Mouse (Mus musculus): Measurements from ENCODE around the gene Usf1.

Usf1 gene

GRCm38 (mm10) chr1:171410947-171411484 is at the start of gene Usf1:
Gene Usf1 (plus strand): TSS chr1:171411313.
- peak; percentile 96 to 98 for DNase-seq (ENCODE audit: inconsistent age in 2 of 2, low spot score in 1 of 2)

DNA sequence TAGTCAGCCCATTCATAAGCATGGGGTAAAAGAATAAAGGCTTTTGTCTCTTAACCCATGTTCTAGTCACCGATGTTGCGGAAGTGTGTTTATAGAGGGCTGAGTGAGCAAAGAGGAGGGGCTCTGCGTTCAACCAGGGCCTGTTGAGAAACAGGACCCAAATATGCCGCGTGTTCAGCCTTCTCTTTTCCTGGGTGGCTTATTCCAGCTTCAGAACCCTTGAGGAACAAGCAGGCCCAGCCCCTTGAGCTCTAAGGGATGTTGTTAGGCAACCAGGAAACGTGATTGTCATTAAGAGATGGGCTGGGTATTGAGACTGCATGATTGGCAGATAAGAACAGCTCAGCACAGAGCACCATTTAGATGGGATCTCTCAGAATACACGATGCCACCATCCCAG is 45.2 kb upstream of the Usf1 start:
- DNase-seq (ENCODE audit: inconsistent age in 2 of 2, low spot score in 1 of 2): no peak

GRCm38 (mm10) chr1:171369845-171370556 is 41.1 kb upstream of the Usf1 start, which contains the start of gene Nectin4:
Gene Nectin4 (plus strand): TSS chr1:171370099.
- DNase-seq (ENCODE audit: inconsistent age in 2 of 2, low spot score in 1 of 2): no peak

- no peak for DNase-seq (ENCODE audit: inconsistent age in 2 of 2, low spot score in 1 of 2)
Observed at GRCm38 (mm10) chr1:171372880-171373279, 38.2 kb upstream of the Usf1 start.

DNA sequence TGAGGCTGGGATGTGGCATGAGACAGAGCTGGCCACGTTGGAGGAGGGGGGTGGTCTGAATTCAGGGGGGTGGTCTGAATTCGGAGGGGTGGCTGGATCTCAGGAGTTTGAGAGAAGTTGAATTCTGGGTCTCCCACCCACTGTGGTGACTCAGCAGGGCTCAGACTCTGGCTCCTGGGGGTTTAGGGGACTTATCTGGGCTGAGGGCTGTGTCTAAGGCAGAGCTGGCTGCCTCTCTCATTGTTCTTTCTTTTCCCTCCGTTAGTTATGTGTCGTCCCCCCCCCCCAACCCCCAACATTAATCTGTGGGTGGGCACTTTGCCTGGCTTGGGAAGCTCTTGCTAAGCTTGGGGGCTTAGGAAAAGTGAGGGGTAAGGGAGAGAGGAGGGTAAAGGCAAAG is 37.2 kb upstream of the Usf1 start:
- no peak for DNase-seq (ENCODE audit: inconsistent age in 2 of 2, low spot score in 1 of 2)

- peak in 1 of 2 experiments; percentile 30 for DNase-seq (ENCODE audit: inconsistent age in 2 of 2, low spot score in 1 of 2)
Observed at GRCm38 (mm10) chr1:171375646-171376097, 35.4 kb upstream of the Usf1 start.

- DNase-seq (ENCODE audit: inconsistent age in 2 of 2, low spot score in 1 of 2): no peak
Observed at GRCm38 (mm10) chr1:171378298-171378697, 32.8 kb upstream of the Usf1 start.

DNA sequence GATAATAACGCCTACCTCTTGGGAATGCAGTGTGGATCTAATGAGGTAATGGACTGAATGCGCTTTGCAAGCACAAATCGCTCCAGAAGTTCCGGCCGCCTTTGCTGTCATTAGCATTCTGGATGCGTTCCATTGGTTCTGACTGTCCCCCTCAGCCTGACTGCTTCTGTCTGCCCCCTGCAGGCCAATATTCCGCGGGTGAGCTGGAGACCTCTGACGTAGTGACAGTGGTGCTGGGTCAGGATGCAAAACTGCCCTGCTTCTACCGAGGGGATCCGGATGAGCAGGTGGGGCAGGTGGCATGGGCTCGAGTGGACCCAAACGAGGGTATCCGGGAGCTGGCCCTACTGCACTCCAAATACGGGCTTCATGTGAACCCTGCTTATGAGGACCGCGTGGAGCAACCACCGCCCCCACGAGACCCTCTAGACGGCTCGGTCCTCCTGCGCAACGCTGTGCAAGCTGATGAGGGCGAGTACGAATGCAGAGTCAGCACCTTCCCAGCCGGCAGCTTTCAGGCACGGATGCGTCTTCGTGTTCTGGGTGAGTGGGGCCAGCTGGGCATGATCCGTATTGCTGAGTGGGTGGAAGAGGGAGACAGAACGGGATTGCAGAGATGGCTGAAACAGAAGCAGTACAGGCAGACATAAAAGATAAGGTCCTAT is 31.0 kb upstream of the Usf1 start:
- peak; percentile 77 to 90 for DNase-seq (ENCODE audit: inconsistent age in 2 of 2, low spot score in 1 of 2)

DNA sequence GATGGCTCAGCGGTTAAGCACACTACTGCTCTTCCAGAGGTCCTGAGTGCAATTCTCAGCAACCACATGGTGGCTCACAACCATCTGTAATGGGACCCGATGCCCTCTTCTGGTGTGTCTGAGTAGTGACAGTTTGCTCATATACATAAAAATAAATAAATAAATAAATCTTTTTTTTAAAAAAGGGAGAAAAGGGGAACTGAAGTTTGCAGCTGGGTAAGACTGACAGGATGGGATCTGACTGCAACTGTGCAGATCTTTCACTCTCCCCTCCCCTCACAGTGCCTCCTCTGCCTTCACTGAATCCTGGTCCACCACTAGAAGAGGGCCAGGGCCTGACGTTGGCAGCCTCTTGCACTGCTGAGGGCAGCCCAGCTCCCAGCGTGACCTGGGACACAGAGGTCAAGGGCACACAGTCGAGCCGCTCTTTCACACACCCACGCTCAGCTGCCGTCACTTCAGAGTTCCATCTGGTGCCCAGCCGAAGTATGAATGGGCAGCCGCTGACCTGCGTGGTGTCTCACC is 29.0 kb upstream of the Usf1 start:
- DNase-seq (ENCODE audit: inconsistent age in 2 of 2, low spot score in 1 of 2): no peak

DNA sequence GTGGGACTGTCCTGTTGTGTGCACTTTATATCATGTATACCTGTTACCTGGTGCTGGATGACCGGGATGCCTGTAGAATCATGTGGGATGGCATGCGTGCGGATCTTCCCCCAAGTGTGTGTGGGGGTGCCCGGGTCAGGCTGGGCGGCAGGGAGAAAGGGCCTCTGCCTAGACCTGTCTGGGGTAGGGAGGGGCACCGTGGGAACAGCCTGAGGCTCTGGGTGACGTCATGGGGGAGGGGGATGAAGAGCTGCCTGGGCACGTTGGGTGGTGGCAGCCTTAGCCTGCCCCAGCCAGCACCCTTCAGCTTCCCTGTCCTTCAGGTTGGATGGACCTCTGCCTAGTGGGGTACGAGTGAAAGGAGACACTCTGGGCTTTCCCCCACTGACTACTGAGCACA is 26.8 kb upstream of the Usf1 start:
- DNase-seq (ENCODE audit: inconsistent age in 2 of 2, low spot score in 1 of 2): peak in 1 of 2 experiments; percentile 14

DNA sequence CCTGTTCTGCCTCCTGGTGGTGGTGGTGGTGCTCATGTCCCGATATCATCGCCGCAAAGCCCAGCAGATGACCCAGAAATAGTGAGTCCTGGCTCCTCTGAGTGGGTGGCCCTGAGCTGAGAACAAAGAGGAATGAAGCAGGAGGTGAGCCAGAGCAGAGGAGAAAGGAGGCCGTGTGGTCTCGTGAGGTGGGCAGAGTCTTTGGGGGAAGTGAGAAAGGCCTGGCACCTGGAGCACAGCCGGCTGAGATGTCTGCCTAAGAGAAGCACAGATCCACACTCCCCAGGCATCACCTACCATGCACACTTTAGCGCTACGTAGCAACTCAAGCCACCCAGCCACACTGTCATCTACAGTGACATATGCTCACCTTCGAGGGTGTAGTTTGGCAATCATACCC is 25.9 kb upstream of the Usf1 start:
- peak in 1 of 2 experiments; percentile 16 for DNase-seq (ENCODE audit: inconsistent age in 2 of 2, low spot score in 1 of 2)

DNA sequence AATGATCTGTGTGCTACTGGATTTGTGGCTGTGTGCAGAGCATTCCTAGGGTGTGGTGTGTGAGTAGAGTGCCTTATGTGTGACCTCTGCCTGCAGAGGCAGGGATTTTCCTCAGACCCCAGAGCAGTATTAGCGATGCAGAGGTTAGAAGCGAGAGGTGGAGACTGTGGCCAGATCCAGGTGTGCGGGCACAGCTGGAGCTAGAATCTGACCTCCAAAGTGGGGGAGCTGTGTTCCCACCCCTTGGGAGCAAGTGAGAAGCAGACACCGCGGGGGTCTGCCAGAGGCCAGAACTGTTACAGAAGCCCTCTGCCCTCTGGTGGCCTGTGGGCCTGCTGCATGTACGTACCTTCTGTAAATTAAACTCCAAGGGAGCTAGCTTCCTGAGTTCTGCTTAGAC is 24.0 kb upstream of the Usf1 start:
- DNase-seq (ENCODE audit: inconsistent age in 2 of 2, low spot score in 1 of 2): peak in 1 of 2 experiments; percentile 14

GRCm38 (mm10) chr1:171388376-171389102 is 22.6 kb upstream of the Usf1 start, which contains the start of gene Arhgap30:
Gene Arhgap30 (plus strand): TSS chr1:171388954.
- peak; percentile 50 to 63 for DNase-seq (ENCODE audit: inconsistent age in 2 of 2, low spot score in 1 of 2)

GRCm38 (mm10) chr1:171390101-171390500 is 21.0 kb upstream of the Usf1 start:
- DNase-seq (ENCODE audit: inconsistent age in 2 of 2, low spot score in 1 of 2): no peak

DNA sequence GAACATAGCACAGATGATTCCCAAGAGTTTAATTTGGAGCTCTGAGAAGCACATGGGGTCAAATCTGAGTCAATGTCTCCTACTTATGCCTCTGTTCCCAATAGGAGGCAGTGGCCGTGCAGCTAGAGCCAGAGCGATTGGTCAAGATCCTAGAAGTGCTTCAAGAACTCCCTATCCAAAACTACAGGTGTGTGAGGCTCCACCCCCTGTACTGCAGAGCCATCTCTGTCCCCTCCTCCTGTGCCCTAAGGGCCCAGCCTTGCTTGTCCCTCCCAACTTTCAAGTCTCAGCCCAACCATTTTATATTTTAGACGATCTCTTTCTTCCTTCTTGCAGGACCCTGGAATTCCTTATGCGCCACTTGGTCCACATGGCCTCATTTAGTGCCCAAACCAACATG is 9.3 kb upstream of the Usf1 start:
- no peak for DNase-seq (ENCODE audit: inconsistent age in 2 of 2, low spot score in 1 of 2)

DNA sequence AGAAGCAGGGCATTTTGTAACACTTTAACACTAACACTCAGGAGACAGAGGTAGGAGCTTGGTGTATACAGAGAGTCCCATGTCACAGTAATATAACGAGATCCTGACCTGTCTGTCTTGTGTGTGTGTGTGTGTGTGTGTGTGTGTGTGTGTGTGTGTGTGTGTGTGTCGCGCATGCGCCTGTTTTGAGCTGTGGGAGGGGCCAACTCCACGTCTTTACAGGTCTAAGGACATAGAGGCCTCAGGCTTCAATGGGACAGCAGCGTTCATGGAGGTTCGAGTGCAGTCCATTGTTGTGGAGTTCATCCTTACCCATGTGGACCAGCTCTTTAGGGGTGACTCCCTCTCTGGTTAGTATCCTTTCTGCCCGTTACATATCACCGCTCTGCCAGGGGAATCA is 8.1 kb upstream of the Usf1 start:
- DNase-seq (ENCODE audit: inconsistent age in 2 of 2, low spot score in 1 of 2): no peak

DNA sequence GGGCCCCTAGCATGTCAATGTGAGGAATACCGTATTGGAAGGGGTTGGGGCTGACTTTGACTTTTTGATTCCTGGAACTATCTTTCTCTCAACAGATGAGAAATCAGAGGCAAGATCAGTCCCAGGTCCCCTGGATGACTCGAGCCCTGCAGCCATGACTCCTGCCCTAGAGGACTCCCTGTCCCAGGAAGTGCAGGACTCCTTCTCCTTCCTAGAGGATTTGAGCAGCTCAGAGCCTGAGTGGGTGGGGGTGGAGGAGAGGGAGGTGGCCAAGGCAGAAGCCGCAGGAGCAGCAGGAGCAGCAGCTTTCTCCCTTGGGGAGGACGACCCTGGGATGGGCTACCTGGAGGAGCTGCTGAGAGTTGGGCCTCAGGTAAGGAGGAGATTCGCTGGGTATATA is 3.9 kb upstream of the Usf1 start:
- DNase-seq (ENCODE audit: inconsistent age in 2 of 2, low spot score in 1 of 2): no peak

DNA sequence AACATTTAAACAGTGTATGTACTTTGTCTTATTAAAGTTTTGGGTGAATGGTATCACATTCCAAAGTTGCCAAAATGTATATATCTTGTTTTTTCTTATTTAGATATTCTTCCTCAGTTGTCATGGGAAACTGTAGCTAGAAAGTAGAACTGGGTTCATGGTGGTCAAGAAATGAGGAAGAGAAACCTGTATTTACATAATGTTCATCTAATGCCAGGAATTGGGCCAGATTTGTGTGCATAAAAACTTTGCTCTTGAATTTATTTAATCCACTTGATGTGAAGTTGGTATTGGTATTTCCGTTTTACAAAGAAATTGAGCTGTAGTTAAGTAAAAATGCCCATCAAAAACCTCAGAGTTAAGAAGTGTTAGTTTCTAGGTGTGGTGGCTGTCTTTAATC is 882 bp upstream of the Usf1 start:
- DNase-seq (ENCODE audit: inconsistent age in 2 of 2, low spot score in 1 of 2): no peak

DNA sequence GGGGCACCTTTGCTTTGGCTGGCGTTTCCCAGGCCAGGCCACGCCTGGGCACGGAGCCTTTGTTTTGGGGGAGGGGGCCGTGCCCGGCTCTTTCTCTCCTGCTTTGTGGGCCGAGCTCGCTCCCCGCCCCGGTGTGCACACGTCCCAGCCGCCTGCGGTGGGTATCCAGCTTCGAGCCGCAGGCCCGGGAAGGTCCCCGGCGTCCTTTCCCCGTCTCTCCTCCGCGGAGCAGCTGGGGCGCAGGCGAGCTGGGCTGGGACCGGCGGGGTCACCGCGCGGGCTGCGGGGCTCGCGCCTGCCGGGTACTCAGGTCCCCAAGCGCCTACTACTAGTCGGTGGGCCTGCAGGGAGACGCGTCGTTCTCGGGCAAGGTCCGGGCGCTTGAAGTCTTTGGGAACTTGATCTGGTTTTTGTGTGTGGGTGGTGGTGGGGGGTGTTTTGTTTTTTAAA is 404 bp downstream of the Usf1 start:
- DNase-seq (ENCODE audit: inconsistent age in 2 of 2, low spot score in 1 of 2): no peak

- DNase-seq (ENCODE audit: inconsistent age in 2 of 2, low spot score in 1 of 2): peak; percentile 49 to 84
Observed at GRCm38 (mm10) chr1:171412001-171412441, 908 bp downstream of the Usf1 start.

DNA sequence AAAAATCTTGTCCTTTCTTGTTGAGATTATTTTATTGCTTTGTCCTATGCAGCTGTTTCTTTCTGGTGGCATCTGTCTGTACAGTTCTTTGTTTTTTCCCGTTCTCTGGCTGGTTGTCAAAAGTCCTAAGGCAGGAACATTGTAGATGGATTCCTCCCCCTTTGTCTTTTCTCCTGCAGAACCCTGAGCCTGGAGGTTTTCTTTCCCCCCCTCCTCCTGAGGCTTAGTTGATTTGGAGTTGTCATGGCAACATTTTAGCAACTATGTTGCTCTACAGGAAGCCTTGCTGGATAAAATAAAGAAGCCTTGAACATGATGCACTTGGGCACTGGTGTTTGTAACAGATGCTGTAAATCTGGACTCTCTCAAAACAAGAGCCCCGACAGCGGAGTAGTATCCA is 1.3 kb downstream of the Usf1 start:
- DNase-seq (ENCODE audit: inconsistent age in 2 of 2, low spot score in 1 of 2): peak in 1 of 2 experiments; percentile 71

Measured in adrenal gland, adult (tissue).